Mouse (Mus musculus) small intestine, adult 2 months (tissue): ENCODE measurements around the gene Lsamp.

Source experiments
- CTCF ChIP-seq: fragments of 200-500 bp; IDR thresholded peaks from 2 replicates; pipeline ENCODE4 v1.5.1; 2012; ENCODE audit warnings: low read depth, mild to moderate bottlenecking, control low read depth, inconsistent platforms, low read length, moderate library complexity, mixed read lengths; ENCODE audit not compliant: insufficient replicate concordance, insufficient read length; ENCODE audit errors: extremely low read depth
- POLR2A ChIP-seq: fragments of 200-500 bp; IDR thresholded peaks from 2 replicates; pipeline ENCODE4 v1.6.1; 2012; ENCODE audit warnings: low read depth, mild to moderate bottlenecking, control low read depth, inconsistent platforms, low read length, moderate library complexity

GRCm38 (mm10) chr16:40685531-40685930, 701.4 kb downstream of the Lsamp start:
- TF ChIP-seq CTCF (no peak), POLR2A (no peak)
